Mouse (Mus musculus) E14TG2a.4 (cell line): Measurements from ENCODE around the gene Eef2k.

ENCODE experiments used
- CTCF ChIP-seq: conservative IDR thresholded peaks from 2 replicates; pipeline ENCODE4 v1.5.1; 2014; ENCODE audit warnings: low read length
- POU5F1 ChIP-seq: IDR thresholded peaks from 2 replicates; pipeline ENCODE4 v1.6.1; 2014; ENCODE audit warnings: low read length, borderline replicate concordance

DNA sequence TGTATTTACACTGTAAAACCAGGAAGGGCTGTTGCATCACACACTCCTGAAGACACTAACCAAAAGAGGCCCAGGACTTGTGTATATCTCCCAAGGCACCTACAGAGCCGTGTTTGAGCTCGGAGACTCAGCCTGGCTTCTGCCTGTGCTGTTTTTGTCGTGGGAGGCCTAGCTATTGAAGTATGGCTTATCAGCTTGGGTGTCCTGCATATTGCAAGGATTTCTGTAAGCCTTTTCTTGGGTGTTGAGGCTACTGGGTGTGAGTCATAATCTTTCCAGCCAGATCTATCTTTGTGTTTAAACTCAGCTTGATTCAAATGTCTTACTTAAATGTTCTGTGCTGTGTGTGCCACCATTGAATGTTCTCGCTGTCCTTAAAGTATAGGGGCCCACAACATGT is 93.9 kb downstream of the Eef2k start:
- TF ChIP-seq CTCF (no peak), POU5F1 (no peak)
